Mouse (Mus musculus): ENCODE data around the gene Atp7b. TPM values are rescaled to one million over a fixed set of nuclear protein-coding genes. Genes with fewer than 3 reads are reported as not detected.
A peak's percentile ranks its signal among the peaks of the same experiment; 100 is the strongest.

Gene Atp7b
- total and polyA plus RNA-seq, 3 experiments = 29.4 to 32.5 TPM; not detected in 1

- Histone ChIP-seq H3K9ac (ENCODE audit: control insufficient read depth, low read depth, low read length, poor library complexity, severe bottlenecking) (no peak overlapping the region), H3K27me3 (ENCODE audit: control insufficient read depth in 1 of 2, insufficient read depth in 2 of 2, low read length in 2 of 2) (no peaks in the 10 kb centered on the region), H3K27ac (ENCODE audit: control insufficient read depth, low read depth, low read length) (no peak overlapping the region), H3K36me3 (ENCODE audit: control insufficient read depth in 1 of 2, insufficient read depth in 2 of 2, low read length in 2 of 2) (peaks cover 5 to 9% of the 10 kb centered on the region in 2 experiments; a peak in 3 of 4 replicates), H3K4me3 (ENCODE audit: control insufficient read depth in 1 of 2, insufficient read depth in 1 of 2, low read depth in 2 of 2, low read length in 2 of 2) (no peak overlapping the region), H3K79me2 (ENCODE audit: control insufficient read depth, insufficient read depth, low read length, poor library complexity) (peaks cover 74% of the 10 kb centered on the region), H3K4me1 (ENCODE audit: control insufficient read depth in 1 of 2, insufficient read depth in 2 of 2, low read length in 2 of 2) (no peaks in the 10 kb centered on the region; a peak in 1 of 4 replicates), H3K9me3 (replicated peaks; ENCODE audit: insufficient read depth, low read length) (no peaks in the 10 kb centered on the region)
- TF ChIP-seq RAD21 (IDR thresholded peaks at IDR 0.05; ENCODE audit: low read depth, low read length) (peak; percentile 28), POLR2AphosphoS2 (IDR thresholded peaks at IDR 0.05; ENCODE audit: low read length) (no peak), MAZ (IDR thresholded peaks at IDR 0.05; ENCODE audit: low read depth, low read length) (no peak), CTCF (IDR thresholded peaks at IDR 0.05 in 2 of 3, conservative IDR thresholded peaks at IDR 0.05 in 1 of 3; ENCODE audit: control insufficient read depth in 1 of 3, insufficient read depth in 1 of 3, low read depth in 2 of 3, low read length in 3 of 3, poor library complexity in 1 of 3, severe bottlenecking in 1 of 3) (peak; percentile 66 to 74 (median 67))
- peak; percentile 69 for DNase-seq (ENCODE audit: low read depth, low spot score)
Measured at GRCm38 (mm10) chr8:22047699-22048464, 12.2 kb downstream of the Atp7b start.

GRCm38 (mm10) chr8:22043706-22044105 is 16.4 kb downstream of the Atp7b start:
- Histone ChIP-seq H3K27ac (ENCODE audit: control insufficient read depth, low read depth, low read length) (no peak overlapping the region), H3K27me3 (ENCODE audit: control insufficient read depth in 1 of 2, insufficient read depth in 2 of 2, low read length in 2 of 2) (no peaks in the 10 kb centered on the region), H3K9me3 (replicated peaks; ENCODE audit: insufficient read depth, low read length) (no peaks in the 10 kb centered on the region), H3K79me2 (ENCODE audit: control insufficient read depth, insufficient read depth, low read length, poor library complexity) (peaks cover 61% of the 10 kb centered on the region), H3K4me1 (ENCODE audit: control insufficient read depth in 1 of 2, insufficient read depth in 2 of 2, low read length in 2 of 2) (no peaks in the 10 kb centered on the region; a peak in 1 of 4 replicates), H3K9ac (ENCODE audit: control insufficient read depth, low read depth, low read length, poor library complexity, severe bottlenecking) (no peak overlapping the region), H3K36me3 (ENCODE audit: control insufficient read depth in 1 of 2, insufficient read depth in 2 of 2, low read length in 2 of 2) (peaks cover 7 to 9% of the 10 kb centered on the region in 2 experiments), H3K4me3 (ENCODE audit: control insufficient read depth in 1 of 2, insufficient read depth in 1 of 2, low read depth in 2 of 2, low read length in 2 of 2) (no peak overlapping the region)
- no peak for DNase-seq (ENCODE audit: low read depth, low spot score)
- TF ChIP-seq UBTF (IDR thresholded peaks at IDR 0.05; ENCODE audit: borderline replicate concordance, insufficient read depth, low read depth, low read length) (no peak), POLR2A (IDR thresholded peaks at IDR 0.05; ENCODE audit: control insufficient read depth in 1 of 2, insufficient read depth in 1 of 2, low read depth in 1 of 2, low read length in 2 of 2, poor library complexity in 1 of 2) (no peak), HCFC1 (IDR thresholded peaks at IDR 0.05; ENCODE audit: low read depth, low read length) (no peak), E2F4 (IDR thresholded peaks at IDR 0.05; ENCODE audit: borderline replicate concordance, low read depth, low read length) (no peak), USF2 (IDR thresholded peaks at IDR 0.05; ENCODE audit: borderline replicate concordance in 1 of 2, insufficient read depth in 1 of 2, low read depth in 1 of 2, low read length in 2 of 2) (no peak)

GRCm38 (mm10) chr8:22042515-22042914 is 17.6 kb downstream of the Atp7b start:
- peaks cover 3 to 7% of the 10 kb centered on the region in 2 experiments; a peak in 3 of 4 replicates for H3K36me3 ChIP-seq (ENCODE audit: control insufficient read depth in 1 of 2, insufficient read depth in 2 of 2, low read length in 2 of 2)
- H3K79me2 ChIP-seq (ENCODE audit: control insufficient read depth, insufficient read depth, low read length, poor library complexity) = peaks cover 52% of the 10 kb centered on the region
- H3K4me1 ChIP-seq (ENCODE audit: control insufficient read depth in 1 of 2, insufficient read depth in 2 of 2, low read length in 2 of 2) = no peaks in the 10 kb centered on the region; a peak in 1 of 4 replicates
- no peak for DNase-seq (ENCODE audit: low read depth, low spot score)
- H3K9me3 ChIP-seq (replicated peaks; ENCODE audit: insufficient read depth, low read length) = no peaks in the 10 kb centered on the region
- no peak overlapping the region for H3K4me3 ChIP-seq (ENCODE audit: control insufficient read depth in 1 of 2, insufficient read depth in 1 of 2, low read depth in 2 of 2, low read length in 2 of 2)
- H3K9ac ChIP-seq (ENCODE audit: control insufficient read depth, low read depth, low read length, poor library complexity, severe bottlenecking) = no peak overlapping the region
- no peak overlapping the region for H3K27ac ChIP-seq (ENCODE audit: control insufficient read depth, low read depth, low read length)
- H3K27me3 ChIP-seq (ENCODE audit: control insufficient read depth in 1 of 2, insufficient read depth in 2 of 2, low read length in 2 of 2) = no peaks in the 10 kb centered on the region
- TF ChIP-seq JUND (IDR thresholded peaks at IDR 0.05; ENCODE audit: low read depth, low read length) (no peak), BHLHE40 (IDR thresholded peaks at IDR 0.05; ENCODE audit: borderline replicate concordance, low read depth, low read length) (no peak), NRF1 (IDR thresholded peaks at IDR 0.05; ENCODE audit: insufficient read depth, low read depth, low read length, poor library complexity, severe bottlenecking) (no peak), ZMIZ1 (IDR thresholded peaks at IDR 0.05; ENCODE audit: low read depth, low read length) (no peak), UBTF (IDR thresholded peaks at IDR 0.05; ENCODE audit: borderline replicate concordance, insufficient read depth, low read depth, low read length) (no peak), MEF2A (IDR thresholded peaks at IDR 0.05; ENCODE audit: extremely low read depth, insufficient replicate concordance, low read depth, low read length, poor library complexity, severe bottlenecking) (no peak), EP300 (IDR thresholded peaks at IDR 0.05; ENCODE audit: low read depth in 1 of 2, low read length in 2 of 2) (no peak), ZNF384 (IDR thresholded peaks at IDR 0.05; ENCODE audit: low read depth, low read length) (no peak), ETS1 (IDR thresholded peaks at IDR 0.05; ENCODE audit: low read depth, low read length) (no peak), RCOR1 (IDR thresholded peaks at IDR 0.05; ENCODE audit: low read depth, low read length) (no peak)
